In genomic region chr5:111820963-111821362, GRCm38 (mm10) we compare ENCODE assay signal across 14 mouse cellular contexts.
DNase-seq lines count a peak whose midpoint lies in the region.
"Had no signal": no experiment of that assay in that cellular context is flagged by ENCODE, and none has a peak within 500 bp of the region (broad histone marks: within the 10 kb centered on the region; RNA-seq: fewer than 3 reads in every experiment).

No protein-coding gene starts in this region.

- intact Hi-C loops in left cerebral cortex, postnatal 14 days (cut with DNase I): no loop called here

- peak; percentile 43 for DNase-seq in right cerebral cortex, adult 18-20 months
- no peak for DNase-seq in right cerebral cortex, postnatal 4 days
- peak; percentile 53 to 84 for DNase-seq in left cerebral cortex, postnatal 14 days (ENCODE audit: low spot score in 2 of 2)
- DNase-seq in right cerebral cortex, postnatal 10 days (ENCODE audit: low spot score in 2 of 2): peak; percentile 60 to 65
- DNase-seq in natural killer cell, adult 2 months (ENCODE audit: low spot score in 2 of 2): no peak
- no peak for DNase-seq in T-cell, adult 2 months (ENCODE audit: low spot score)
- DNase-seq in urinary bladder, adult 2 months (ENCODE audit: low spot score): no peak
- DNase-seq: adrenal gland, postnatal 25 days; cerebellum, adult 9-10 months; cerebellum, postnatal 36 days; gastrocnemius, postnatal 10 days; heart, postnatal 10 days; kidney, adult 9 months; kidney, postnatal 10 days had no signal

Comparison
In these comparisons a context has a peak if more than half of its experiments do, and no peak if none do; other contexts are left out.
1. DNase-seq: peak in right cerebral cortex, adult 18-20 months (single experiment), left cerebral cortex, postnatal 14 days (2 of 2) and right cerebral cortex, postnatal 10 days (2 of 2); none in right cerebral cortex, postnatal 4 days (single experiment), natural killer cell, adult 2 months (0 of 2), T-cell, adult 2 months (single experiment) and urinary bladder, adult 2 months (single experiment).